Mouse (Mus musculus): ENCODE measurements around the gene Focad. TPM values are rescaled to one million over a fixed set of nuclear protein-coding genes. Genes with fewer than 3 reads are reported as not detected.
A peak's percentile ranks its signal among the peaks of the same experiment; 100 is the strongest.

Gene Focad
- polyA plus RNA-seq, 1 experiment, result 7.7 TPM

GRCm38 (mm10) chr4:88432412-88433024, 338.1 kb downstream of the Focad start:
- TF ChIP-seq POLR2A (IDR thresholded peaks at IDR 0.05; ENCODE audit: borderline replicate concordance, control insufficient read depth, low read depth, low read length) (no peak), CTCF (IDR thresholded peaks at IDR 0.05; ENCODE audit: control insufficient read depth, insufficient read depth, low read length) (no peak)
- WGBS, result 45% methylated on average over 8 of the region's 8 CpGs
- H3K27ac ChIP-seq (ENCODE audit: control insufficient read depth, insufficient read depth, low read depth, low read length, poor library complexity), result no peak overlapping the region
- peaks cover 2% of the 10 kb centered on the region; the same call in 1 of the 2 replicates for H3K4me1 ChIP-seq (ENCODE audit: control insufficient read depth, insufficient read depth, low read length)
- H3K4me3 ChIP-seq (replicated peaks; ENCODE audit: control insufficient read depth, low read depth, low read length), result no peak overlapping the region

GRCm38 (mm10) chr4:88436593-88437165, 342.2 kb downstream of the Focad start:
- H3K27ac ChIP-seq (ENCODE audit: control insufficient read depth, insufficient read depth, low read depth, low read length, poor library complexity), result no peak overlapping the region
- H3K4me3 ChIP-seq (replicated peaks; ENCODE audit: control insufficient read depth, low read depth, low read length), result no peak overlapping the region
- H3K4me1 ChIP-seq (ENCODE audit: control insufficient read depth, insufficient read depth, low read length), result peaks cover 4% of the 10 kb centered on the region; the same call in 1 of the 2 replicates
- no peak for TF ChIP-seq POLR2A (IDR thresholded peaks at IDR 0.05; ENCODE audit: borderline replicate concordance, control insufficient read depth, low read depth, low read length)
- no peak for TF ChIP-seq CTCF (IDR thresholded peaks at IDR 0.05; ENCODE audit: control insufficient read depth, insufficient read depth, low read length)
- 82% methylated on average over 6 of the region's 6 CpGs for WGBS

- no peak overlapping the region for H3K27ac ChIP-seq (ENCODE audit: control insufficient read depth, insufficient read depth, low read depth, low read length, poor library complexity)
- H3K4me3 ChIP-seq (replicated peaks; ENCODE audit: control insufficient read depth, low read depth, low read length), result no peak overlapping the region
- 76% methylated on average over 3 of the region's 3 CpGs for WGBS
- TF ChIP-seq CTCF (IDR thresholded peaks at IDR 0.05; ENCODE audit: control insufficient read depth, insufficient read depth, low read length) (no peak), POLR2A (IDR thresholded peaks at IDR 0.05; ENCODE audit: borderline replicate concordance, control insufficient read depth, low read depth, low read length) (no peak)
- H3K4me1 ChIP-seq (ENCODE audit: control insufficient read depth, insufficient read depth, low read length), result peaks cover 4% of the 10 kb centered on the region; the same call in 1 of the 2 replicates
These were observed 342.7 kb downstream of the Focad start for GRCm38 (mm10) chr4:88437166-88437565.

- TF ChIP-seq CTCF (IDR thresholded peaks at IDR 0.05; ENCODE audit: control insufficient read depth, insufficient read depth, low read length) (no peak), POLR2A (IDR thresholded peaks at IDR 0.05; ENCODE audit: borderline replicate concordance, control insufficient read depth, low read depth, low read length) (no peak)
- H3K27ac ChIP-seq (ENCODE audit: control insufficient read depth, insufficient read depth, low read depth, low read length, poor library complexity), result peak overlapping the region; percentile 76; the same call in 1 of the 2 replicates
- H3K4me3 ChIP-seq (replicated peaks; ENCODE audit: control insufficient read depth, low read depth, low read length), result peak overlapping the region; percentile 70
- H3K4me1 ChIP-seq (ENCODE audit: control insufficient read depth, insufficient read depth, low read length), result peaks cover 2% of the 10 kb centered on the region; the same call in 1 of the 2 replicates
- 7% methylated on average over 2 of the region's 2 CpGs for WGBS
These were observed 343.5 kb downstream of the Focad start for GRCm38 (mm10) chr4:88437917-88438316.

GRCm38 (mm10) chr4:88438326-88438989, 344.0 kb downstream of the Focad start, which contains the start of gene Hacd4:
TSS of gene Hacd4 (minus strand) at chr4:88438928.
- TF ChIP-seq POLR2A (IDR thresholded peaks at IDR 0.05; ENCODE audit: borderline replicate concordance, control insufficient read depth, low read depth, low read length) (peak; percentile 56; the same call in 1 of the 2 replicates), CTCF (IDR thresholded peaks at IDR 0.05; ENCODE audit: control insufficient read depth, insufficient read depth, low read length) (no peak)
- Histone ChIP-seq H3K4me1 (ENCODE audit: control insufficient read depth, insufficient read depth, low read length) (peaks cover 2% of the 10 kb centered on the region; the same call in 1 of the 2 replicates), H3K4me3 (replicated peaks; ENCODE audit: control insufficient read depth, low read depth, low read length) (peak within 1 kb of the TSS; percentile 70), H3K27ac (ENCODE audit: control insufficient read depth, insufficient read depth, low read depth, low read length, poor library complexity) (peak within 1 kb of the TSS; percentile 88)
- 4% methylated on average over 14 of the region's 14 CpGs for WGBS

GRCm38 (mm10) chr4:88438990-88439329, 344.5 kb downstream of the Focad start:
- peak overlapping the region; percentile 70 for H3K4me3 ChIP-seq (replicated peaks; ENCODE audit: control insufficient read depth, low read depth, low read length)
- peaks cover 2% of the 10 kb centered on the region; the same call in 1 of the 2 replicates for H3K4me1 ChIP-seq (ENCODE audit: control insufficient read depth, insufficient read depth, low read length)
- no peak for TF ChIP-seq POLR2A (IDR thresholded peaks at IDR 0.05; ENCODE audit: borderline replicate concordance, control insufficient read depth, low read depth, low read length)
- no peak for TF ChIP-seq CTCF (IDR thresholded peaks at IDR 0.05; ENCODE audit: control insufficient read depth, insufficient read depth, low read length)
- 9% methylated on average over 4 of the region's 4 CpGs for WGBS
- peak overlapping the region; percentile 70; the same call in 1 of the 2 replicates for H3K27ac ChIP-seq (ENCODE audit: control insufficient read depth, insufficient read depth, low read depth, low read length, poor library complexity)

- Histone ChIP-seq H3K27ac (ENCODE audit: control insufficient read depth, insufficient read depth, low read depth, low read length, poor library complexity) (peak overlapping the region; percentile 88), H3K4me3 (replicated peaks; ENCODE audit: control insufficient read depth, low read depth, low read length) (peak overlapping the region; percentile 52), H3K4me1 (ENCODE audit: control insufficient read depth, insufficient read depth, low read length) (peaks cover 2% of the 10 kb centered on the region; the same call in 1 of the 2 replicates)
- TF ChIP-seq CTCF (IDR thresholded peaks at IDR 0.05; ENCODE audit: control insufficient read depth, insufficient read depth, low read length) (no peak), POLR2A (IDR thresholded peaks at IDR 0.05; ENCODE audit: borderline replicate concordance, control insufficient read depth, low read depth, low read length) (no peak)
- WGBS, result 4% methylated on average over 6 of the region's 6 CpGs
These were observed 345.3 kb downstream of the Focad start for GRCm38 (mm10) chr4:88439669-88440123.

- TF ChIP-seq CTCF (IDR thresholded peaks at IDR 0.05; ENCODE audit: control insufficient read depth, insufficient read depth, low read length) (no peak), POLR2A (IDR thresholded peaks at IDR 0.05; ENCODE audit: borderline replicate concordance, control insufficient read depth, low read depth, low read length) (no peak)
- Histone ChIP-seq H3K4me3 (replicated peaks; ENCODE audit: control insufficient read depth, low read depth, low read length) (no peak overlapping the region), H3K27ac (ENCODE audit: control insufficient read depth, insufficient read depth, low read depth, low read length, poor library complexity) (no peak overlapping the region), H3K4me1 (ENCODE audit: control insufficient read depth, insufficient read depth, low read length) (peaks cover 2% of the 10 kb centered on the region; the same call in 1 of the 2 replicates)
- WGBS, result 73% methylated on average over 7 of the region's 7 CpGs
These were observed 346.4 kb downstream of the Focad start for GRCm38 (mm10) chr4:88440814-88441213.
